Mouse (Mus musculus) cerebellum, adult 2 months (tissue): ENCODE measurements at regions not wholly inside any gene's neighbourhood (a gene's known extent, or its start where the extent isn't known, plus 50 kb on each side); places are given as distances from the start of the nearest gene placed in this dataset.

Source experiments
- CTCF ChIP-seq: fragments of 200-500 bp; IDR thresholded peaks from 2 replicates; pipeline ENCODE4 v1.5.1; 2011; ENCODE audit warnings: low read depth, mild to moderate bottlenecking, control low read depth, low read length, moderate library complexity, borderline replicate concordance; ENCODE audit not compliant: insufficient read depth
- POLR2A ChIP-seq: fragments of 200-500 bp; IDR thresholded peaks from 2 replicates; pipeline ENCODE4 v1.6.1; 2011; ENCODE audit warnings: low read length, control low read depth, borderline replicate concordance; ENCODE audit not compliant: insufficient read depth

DNA sequence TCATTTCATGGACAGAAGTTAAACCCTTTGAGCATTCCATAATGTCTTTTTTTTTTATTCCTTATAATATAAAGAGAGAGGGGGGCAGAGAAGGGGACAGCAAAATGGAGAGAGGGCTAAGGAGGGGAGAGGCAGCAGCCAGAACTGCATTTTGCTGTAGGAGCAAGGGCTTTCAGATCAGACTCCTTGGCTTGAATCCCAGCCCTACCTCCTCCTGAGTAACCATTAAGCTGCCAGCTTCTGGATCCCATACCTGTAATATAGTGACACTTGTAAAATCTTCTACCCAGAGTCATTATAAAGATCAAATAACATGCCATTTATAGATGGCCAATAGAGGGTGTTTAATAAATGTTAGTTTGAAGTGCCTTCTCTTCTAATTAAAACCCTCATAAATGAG is 339.6 kb upstream of the Rag2 start:
- no peak for TF ChIP-seq POLR2A
- TF ChIP-seq CTCF = no peak
